Mouse (Mus musculus) left cerebral cortex, adult 8-10 months (tissue): ENCODE measurements around the gene Klhl32. TPM values are rescaled to one million over a fixed set of nuclear protein-coding genes. Genes with fewer than 3 reads are reported as not detected.

Experiments
- total RNA-seq, 4 experiments: library from RNA; stranded (reverse); gene quantifications; 2 replicates each; pipeline ENCODE4 v1.2.4; 2022

The Klhl32 gene
- total RNA-seq, 4 experiments from 2014 or later: 15.1 to 18.5 (median 17.2) TPM

Other genes with a start within 250 kb of the Klhl32 start
- gene Ndufaf4, start 47.0 kb upstream of the Klhl32 start, total RNA-seq: 10 to 100 TPM; 27.7 to 34.0 (median 33.1) TPM
- gene Gpr63, start 115.3 kb upstream of the Klhl32 start, total RNA-seq: 10 to 100 TPM; 12.8 to 21.9 (median 16.7) TPM